Mouse (Mus musculus): ENCODE measurements around the gene Ccdc9b.

The Ccdc9b gene

DNA sequence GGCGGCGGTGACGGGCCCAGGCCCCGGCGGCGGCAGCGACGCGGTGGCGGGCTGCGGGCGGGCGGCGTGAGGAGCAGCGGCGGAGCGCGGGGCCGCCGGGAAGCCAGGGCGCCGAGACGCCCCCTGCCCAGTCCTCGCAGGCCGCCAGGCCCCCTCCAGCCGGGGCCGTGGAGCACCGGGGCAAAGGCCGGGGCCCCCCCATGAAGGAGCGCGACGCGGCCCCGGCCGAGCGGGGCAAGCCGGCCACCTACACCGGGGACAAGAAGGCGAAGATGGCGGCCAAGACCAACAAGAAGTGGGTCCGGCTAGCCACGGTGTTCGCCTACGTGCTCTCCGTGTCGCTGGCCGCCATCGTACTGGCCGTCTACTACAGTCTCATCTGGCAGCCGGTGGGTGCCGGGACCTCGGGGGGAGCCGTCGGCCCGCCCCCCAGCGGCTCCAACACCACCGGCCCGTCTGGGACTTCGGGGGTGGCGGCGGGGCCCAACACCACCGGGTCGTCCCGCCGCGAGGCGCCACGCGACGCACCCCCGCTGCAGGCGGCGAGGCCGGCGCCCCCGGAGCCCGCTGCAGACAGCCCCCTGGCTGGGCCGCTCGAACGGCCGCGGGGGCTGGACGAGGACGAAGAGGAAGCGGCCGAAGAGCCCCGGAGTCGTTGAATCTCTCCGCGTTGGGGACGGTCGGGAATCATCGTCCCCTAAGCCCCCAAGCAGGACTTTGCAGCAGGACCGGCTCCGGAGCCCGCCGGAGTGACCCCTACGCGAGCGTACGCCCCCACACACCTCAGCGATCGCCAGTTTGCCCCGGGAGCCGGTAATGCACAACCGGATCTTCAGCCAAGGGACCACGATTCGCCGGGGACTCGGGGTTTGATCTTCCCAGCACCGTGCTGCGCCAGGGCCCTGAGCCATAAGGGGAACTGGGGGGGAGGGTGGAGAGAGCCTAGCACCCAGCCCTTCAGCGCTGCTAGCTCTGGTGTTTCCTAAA, 16.3 kb downstream of the Ccdc9b start:
- peak; percentile 33 for DNase-seq

GRCm38 (mm10) chr2:118745232-118745884, 17.1 kb downstream of the Ccdc9b start, which contains the start of gene Inafm2:
Inafm2 (plus strand) TSS chr2:118745758.
- DNase-seq = peak; percentile 93

- no peak for DNase-seq
These were observed 17.8 kb downstream of the Ccdc9b start for GRCm38 (mm10) chr2:118744621-118745020.

DNA sequence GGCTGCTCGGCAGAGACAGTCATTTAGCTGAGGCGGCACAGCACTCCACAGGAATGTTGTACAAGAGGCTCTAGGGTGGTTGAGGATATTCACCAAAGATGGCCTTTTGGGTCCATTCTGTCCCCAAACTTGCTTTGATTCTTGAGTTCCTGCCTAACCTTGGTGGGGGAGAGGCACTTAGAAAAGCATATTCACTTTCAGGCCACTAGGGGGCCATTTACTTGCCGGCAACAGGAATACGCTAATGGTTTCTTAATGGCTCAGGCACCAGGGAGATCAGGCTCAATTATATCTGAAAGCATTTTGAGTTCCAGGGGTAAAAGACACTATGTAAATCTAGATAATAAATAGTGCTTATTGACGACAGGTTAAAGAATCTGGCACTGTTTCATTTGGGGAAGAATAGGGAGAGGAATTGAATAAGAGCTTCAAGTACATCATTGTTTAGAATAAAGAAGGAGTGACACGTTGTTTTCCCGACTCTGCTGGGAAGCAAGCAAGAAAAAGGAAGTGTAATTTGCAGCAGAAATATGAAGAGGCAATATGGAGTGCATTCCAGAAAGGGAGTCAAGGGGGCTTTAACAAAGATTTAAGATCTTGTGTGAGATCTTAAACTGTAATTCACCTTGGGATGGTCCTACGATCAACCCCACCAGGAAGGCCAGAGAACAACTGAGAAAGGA, 19.1 kb downstream of the Ccdc9b start:
- DNase-seq = peak; percentile 71

DNA sequence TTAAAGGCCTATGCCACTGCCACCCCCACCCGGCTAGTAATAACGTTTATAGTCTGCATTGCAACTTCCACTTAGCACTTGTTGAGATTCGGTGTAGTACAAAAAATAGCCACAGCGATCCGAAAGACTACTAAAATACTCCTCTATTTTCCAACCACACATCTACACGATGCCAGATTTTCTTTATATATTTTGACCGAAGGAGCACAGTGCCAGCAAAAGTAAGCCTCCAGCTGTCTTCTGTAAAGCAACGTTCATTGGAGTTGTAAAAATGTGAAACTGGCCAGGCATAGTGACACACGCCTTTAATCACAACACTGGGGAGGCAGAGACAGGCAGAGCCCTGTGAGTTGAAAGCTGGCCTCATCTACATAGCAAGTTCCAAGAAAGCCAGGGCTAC, 21.3 kb downstream of the Ccdc9b start:
- DNase-seq = no peak

GRCm38 (mm10) chr2:118740341-118740740, 22.1 kb downstream of the Ccdc9b start:
- DNase-seq = no peak

GRCm38 (mm10) chr2:118733341-118733740, 29.1 kb downstream of the Ccdc9b start:
- DNase-seq = no peak

DNA sequence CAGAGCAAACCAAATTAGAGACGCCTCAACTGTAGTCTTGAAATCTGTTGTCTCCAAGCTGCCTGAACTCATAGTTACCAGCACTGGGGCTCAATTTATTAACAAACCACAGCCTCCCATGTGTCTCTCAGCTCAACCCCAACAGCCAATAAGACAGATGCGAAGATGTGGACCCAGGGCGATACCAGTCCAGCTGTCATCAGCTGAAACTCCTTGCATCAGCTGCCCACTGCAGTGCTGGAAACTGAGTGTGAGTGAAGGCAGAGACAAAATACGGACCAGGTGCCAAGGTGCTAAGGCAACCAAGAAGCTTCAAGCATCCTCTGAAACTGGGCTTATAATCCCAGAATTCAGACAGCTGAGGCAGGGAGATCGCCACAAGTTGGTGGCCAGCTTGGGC, 30.5 kb downstream of the Ccdc9b start:
- no peak for DNase-seq

- DNase-seq = peak; percentile 75
These were observed 31.9 kb downstream of the Ccdc9b start for GRCm38 (mm10) chr2:118730622-118730915.

GRCm38 (mm10) chr2:118729816-118730621, 32.4 kb downstream of the Ccdc9b start:
- DNase-seq = no peak

GRCm38 (mm10) chr2:118729194-118729593, 33.3 kb downstream of the Ccdc9b start:
- no peak for DNase-seq

- no peak for DNase-seq
These were observed 34.1 kb downstream of the Ccdc9b start, which contains the start of gene Plcb2 for GRCm38 (mm10) chr2:118728337-118728736. Plcb2 (minus strand) TSS chr2:118728438.

- no peak for DNase-seq
These were observed 34.5 kb downstream of the Ccdc9b start for GRCm38 (mm10) chr2:118727911-118728310.

- DNase-seq = no peak
These were observed 35.6 kb downstream of the Ccdc9b start for GRCm38 (mm10) chr2:118726873-118727272.

- DNase-seq = peak; percentile 67
These were observed 37.0 kb downstream of the Ccdc9b start for GRCm38 (mm10) chr2:118725511-118725910.

GRCm38 (mm10) chr2:118723693-118724486, 38.6 kb downstream of the Ccdc9b start:
- DNase-seq = no peak

GRCm38 (mm10) chr2:118716677-118717076, 45.8 kb downstream of the Ccdc9b start:
- no peak for DNase-seq

GRCm38 (mm10) chr2:118714230-118714629, 48.2 kb downstream of the Ccdc9b start:
- DNase-seq = no peak

DNA sequence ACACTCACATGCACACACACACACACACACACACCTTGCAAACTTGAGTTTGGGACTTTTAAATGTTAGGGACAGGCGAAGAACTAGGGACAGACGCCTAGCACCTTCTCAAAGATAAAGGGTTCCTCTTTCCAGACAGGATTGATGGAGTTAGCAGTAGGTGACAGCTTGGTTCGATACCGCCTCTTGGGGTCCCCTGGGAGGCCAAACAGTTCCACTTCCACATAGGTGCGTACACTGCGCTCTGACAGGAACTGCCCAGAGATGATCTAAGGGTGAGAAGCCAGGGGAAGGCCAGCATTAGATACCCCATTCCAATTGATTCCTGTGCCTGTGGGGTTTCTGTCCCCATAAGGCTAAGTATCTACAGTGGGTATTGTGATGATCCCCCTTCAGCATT, 48.8 kb downstream of the Ccdc9b start:
- DNase-seq = no peak

GRCm38 (mm10) chr2:118711038-118711494, 51.4 kb downstream of the Ccdc9b start:
- no peak for DNase-seq

GRCm38 (mm10) chr2:118709655-118710221, 52.7 kb downstream of the Ccdc9b start:
- no peak for DNase-seq

Data from kidney, adult 9 months (tissue).